Mouse (Mus musculus): ENCODE data around the gene Dscam. TPM values are rescaled to one million over a fixed set of nuclear protein-coding genes. Genes with fewer than 3 reads are reported as not detected.
"Not testable (repeated sequence)": the region's sequence is repeated elsewhere in the genome, so short reads cannot be mapped to it uniquely, and the experiment has no call there.

The Dscam gene
- polyA plus RNA-seq, 1 experiment from 2014 or later, result not detected

- WGBS, result 79% methylated on average over 3 of the region's 3 CpGs
- H3K27ac ChIP-seq (replicated peaks in 1 of 2; ENCODE audit: control insufficient read depth in 1 of 2, insufficient read depth in 1 of 2, low read depth in 2 of 2, low read length in 2 of 2), result no peak overlapping the region
- no peak overlapping the region for H3K9ac ChIP-seq (ENCODE audit: low read length)
- H3K4me1 ChIP-seq (ENCODE audit: control insufficient read depth in 2 of 2, insufficient read depth in 2 of 2, low read length in 2 of 2), result peaks cover 0 to 2% of the 10 kb centered on the region in 2 experiments; a peak in 2 of 4 replicates
- no peaks in the 10 kb centered on the region for H3K9me3 ChIP-seq (ENCODE audit: control insufficient read depth, low read length)
- H3K4me3 ChIP-seq (ENCODE audit: control insufficient read depth in 1 of 2, insufficient read depth in 1 of 2, low read depth in 1 of 2, low read length in 2 of 2), result no peak overlapping the region
- no peak for ATAC-seq (ENCODE audit: insufficient number of reproducible peaks, insufficient read depth, low FRiP score, low read depth)
- H3K36me3 ChIP-seq (ENCODE audit: control insufficient read depth, insufficient read depth, low read length), result no peaks in the 10 kb centered on the region
- no peaks in the 10 kb centered on the region for H3K27me3 ChIP-seq (ENCODE audit: control insufficient read depth, insufficient read depth, low read length)
- H3K4me2 ChIP-seq (ENCODE audit: low read length), result no peak overlapping the region
Observed at GRCm38 (mm10) chr16:96901234-96902014, 269.1 kb downstream of the Dscam start.

GRCm38 (mm10) chr16:96899329-96899728 lies 271.2 kb downstream of the Dscam start:
- Histone ChIP-seq H3K4me3 (ENCODE audit: control insufficient read depth in 1 of 2, insufficient read depth in 1 of 2, low read depth in 1 of 2, low read length in 2 of 2) (no peak overlapping the region), H3K9ac (ENCODE audit: low read length) (no peak overlapping the region), H3K36me3 (ENCODE audit: control insufficient read depth, insufficient read depth, low read length) (no peaks in the 10 kb centered on the region), H3K27me3 (ENCODE audit: control insufficient read depth, insufficient read depth, low read length) (no peaks in the 10 kb centered on the region), H3K27ac (replicated peaks in 1 of 2; ENCODE audit: control insufficient read depth in 1 of 2, insufficient read depth in 1 of 2, low read depth in 2 of 2, low read length in 2 of 2) (no peak overlapping the region), H3K4me1 (ENCODE audit: control insufficient read depth in 2 of 2, insufficient read depth in 2 of 2, low read length in 2 of 2) (peaks cover 0 to 2% of the 10 kb centered on the region in 2 experiments; a peak in 2 of 4 replicates), H3K4me2 (ENCODE audit: low read length) (no peak overlapping the region), H3K9me3 (ENCODE audit: control insufficient read depth, low read length) (no peaks in the 10 kb centered on the region)
- ATAC-seq (ENCODE audit: insufficient number of reproducible peaks, insufficient read depth, low FRiP score, low read depth), result no peak

GRCm38 (mm10) chr16:96896510-96897133 lies 273.9 kb downstream of the Dscam start:
- H3K36me3 ChIP-seq (ENCODE audit: control insufficient read depth, insufficient read depth, low read length), result no peaks in the 10 kb centered on the region
- peaks cover 0 to 2% of the 10 kb centered on the region in 2 experiments; a peak in 2 of 4 replicates for H3K4me1 ChIP-seq (ENCODE audit: control insufficient read depth in 2 of 2, insufficient read depth in 2 of 2, low read length in 2 of 2)
- no peak for ATAC-seq (ENCODE audit: insufficient number of reproducible peaks, insufficient read depth, low FRiP score, low read depth)
- H3K9me3 ChIP-seq (ENCODE audit: control insufficient read depth, low read length), result no peaks in the 10 kb centered on the region
- H3K27ac ChIP-seq (replicated peaks in 1 of 2; ENCODE audit: control insufficient read depth in 1 of 2, insufficient read depth in 1 of 2, low read depth in 2 of 2, low read length in 2 of 2), result no peak overlapping the region
- H3K4me3 ChIP-seq (ENCODE audit: control insufficient read depth in 1 of 2, insufficient read depth in 1 of 2, low read depth in 1 of 2, low read length in 2 of 2), result no peak overlapping the region
- no peak overlapping the region for H3K4me2 ChIP-seq (ENCODE audit: low read length)
- H3K27me3 ChIP-seq (ENCODE audit: control insufficient read depth, insufficient read depth, low read length), result no peaks in the 10 kb centered on the region
- 61% methylated on average over 10 of the region's 10 CpGs for WGBS
- H3K9ac ChIP-seq (ENCODE audit: low read length), result no peak overlapping the region

DNA sequence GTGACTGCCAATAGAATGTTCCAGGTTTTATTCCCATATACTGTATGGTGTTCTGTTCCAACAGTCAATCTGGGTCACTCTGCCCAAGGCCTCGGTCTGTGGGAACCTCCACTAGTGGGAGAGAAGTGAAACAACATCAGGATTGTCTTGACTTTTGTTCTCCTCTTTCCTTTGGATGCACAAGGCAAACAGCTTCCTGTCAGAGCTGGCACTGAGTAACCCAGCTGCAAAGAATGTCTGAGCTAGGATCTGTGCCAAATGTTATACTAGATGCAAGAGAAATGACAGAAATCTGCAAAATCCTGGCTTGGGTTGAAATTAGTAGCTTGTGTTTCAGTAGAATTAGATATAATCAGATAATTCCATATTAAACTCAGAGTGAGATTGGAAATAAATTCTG lies 282.5 kb downstream of the Dscam start:
- Histone ChIP-seq H3K36me3 (ENCODE audit: control insufficient read depth, insufficient read depth, low read length) (no peaks in the 10 kb centered on the region), H3K4me2 (ENCODE audit: low read length) (no peak overlapping the region), H3K27me3 (ENCODE audit: control insufficient read depth, insufficient read depth, low read length) (no peaks in the 10 kb centered on the region), H3K27ac (replicated peaks in 1 of 2; ENCODE audit: control insufficient read depth in 1 of 2, insufficient read depth in 1 of 2, low read depth in 2 of 2, low read length in 2 of 2) (no peak overlapping the region), H3K4me1 (ENCODE audit: control insufficient read depth in 2 of 2, insufficient read depth in 2 of 2, low read length in 2 of 2) (peaks cover 6 to 14% of the 10 kb centered on the region in 2 experiments), H3K4me3 (ENCODE audit: control insufficient read depth in 1 of 2, insufficient read depth in 1 of 2, low read depth in 1 of 2, low read length in 2 of 2) (no peak overlapping the region), H3K9ac (ENCODE audit: low read length) (no peak overlapping the region), H3K9me3 (ENCODE audit: control insufficient read depth, low read length) (no peaks in the 10 kb centered on the region)
- ATAC-seq (ENCODE audit: insufficient number of reproducible peaks, insufficient read depth, low FRiP score, low read depth), result no peak
- WGBS, result 63% methylated on average over 1 of the region's 1 CpGs

DNA sequence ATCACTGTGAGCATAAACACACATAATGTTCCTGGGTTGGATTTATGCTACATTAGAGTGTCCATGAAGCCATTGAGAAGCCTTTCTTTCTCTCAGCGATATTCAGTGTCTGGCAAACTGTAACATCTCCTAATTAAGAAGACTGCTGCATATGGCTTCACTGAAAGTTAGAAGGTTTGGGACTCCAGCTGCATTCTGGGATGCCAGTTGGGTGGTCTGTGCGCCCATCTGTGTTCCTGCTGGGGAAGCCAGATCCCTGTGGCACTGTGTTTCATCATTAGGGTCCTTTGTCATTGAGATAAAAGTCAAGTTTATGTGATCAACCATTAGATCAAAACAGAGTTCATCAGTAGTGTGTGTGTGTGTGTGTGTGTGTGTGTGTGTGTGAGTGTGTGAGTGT lies 284.7 kb downstream of the Dscam start:
- no peak for ATAC-seq (ENCODE audit: insufficient number of reproducible peaks, insufficient read depth, low FRiP score, low read depth)
- WGBS, result 81% methylated on average over 2 of the region's 2 CpGs

DNA sequence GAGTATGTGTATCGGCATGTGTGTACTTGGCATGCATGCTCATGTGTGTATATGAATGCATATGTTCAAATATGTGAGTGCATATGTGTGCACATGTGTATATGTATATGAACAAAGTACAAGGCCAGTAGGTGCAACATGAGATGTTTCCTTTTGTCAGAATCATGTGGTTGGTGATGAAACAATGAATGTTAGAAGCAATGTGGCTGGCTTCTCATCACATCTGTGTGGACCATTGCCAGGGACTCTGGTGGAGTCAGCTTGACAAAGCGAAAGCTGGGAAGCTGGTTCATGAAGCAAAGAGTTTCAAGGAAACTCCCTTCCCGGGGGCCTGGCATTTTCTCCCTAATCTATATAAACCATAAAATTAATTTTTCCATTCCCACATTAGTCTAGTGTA lies 286.0 kb downstream of the Dscam start:
- not testable (repeated sequence) for H3K4me3 ChIP-seq (ENCODE audit: control insufficient read depth in 1 of 2, insufficient read depth in 1 of 2, low read depth in 1 of 2, low read length in 2 of 2); H3K9me3 ChIP-seq (ENCODE audit: control insufficient read depth, low read length); H3K27me3 ChIP-seq (ENCODE audit: control insufficient read depth, insufficient read depth, low read length); H3K27ac ChIP-seq (replicated peaks in 1 of 2; ENCODE audit: control insufficient read depth in 1 of 2, insufficient read depth in 1 of 2, low read depth in 2 of 2, low read length in 2 of 2); H3K36me3 ChIP-seq (ENCODE audit: control insufficient read depth, insufficient read depth, low read length); H3K9ac ChIP-seq (ENCODE audit: low read length); ATAC-seq (ENCODE audit: insufficient number of reproducible peaks, insufficient read depth, low FRiP score, low read depth); H3K4me2 ChIP-seq (ENCODE audit: low read length)
- WGBS, result 84% methylated on average over 2 of the region's 3 CpGs
- peaks cover 6 to 14% of the 10 kb centered on the region in 2 experiments for H3K4me1 ChIP-seq (ENCODE audit: control insufficient read depth in 2 of 2, insufficient read depth in 2 of 2, low read length in 2 of 2)

More for the DNA sequence above, 284.7 kb downstream of the Dscam start:
- Histone ChIP-seq H3K9ac (ENCODE audit: low read length) (no peak overlapping the region), H3K27me3 (ENCODE audit: control insufficient read depth, insufficient read depth, low read length) (no peaks in the 10 kb centered on the region), H3K4me1 (ENCODE audit: control insufficient read depth in 2 of 2, insufficient read depth in 2 of 2, low read length in 2 of 2) (peaks cover 6 to 14% of the 10 kb centered on the region in 2 experiments), H3K9me3 (ENCODE audit: control insufficient read depth, low read length) (no peaks in the 10 kb centered on the region), H3K4me3 (ENCODE audit: control insufficient read depth in 1 of 2, insufficient read depth in 1 of 2, low read depth in 1 of 2, low read length in 2 of 2) (no peak overlapping the region), H3K27ac (replicated peaks in 1 of 2; ENCODE audit: control insufficient read depth in 1 of 2, insufficient read depth in 1 of 2, low read depth in 2 of 2, low read length in 2 of 2) (no peak overlapping the region), H3K36me3 (ENCODE audit: control insufficient read depth, insufficient read depth, low read length) (no peaks in the 10 kb centered on the region), H3K4me2 (ENCODE audit: low read length) (no peak overlapping the region)

GRCm38 (mm10) chr16:96877271-96877670 lies 293.3 kb downstream of the Dscam start:
- Histone ChIP-seq H3K4me2 (ENCODE audit: low read length) (no peak overlapping the region), H3K9ac (ENCODE audit: low read length) (no peak overlapping the region), H3K27me3 (ENCODE audit: control insufficient read depth, insufficient read depth, low read length) (no peaks in the 10 kb centered on the region), H3K36me3 (ENCODE audit: control insufficient read depth, insufficient read depth, low read length) (no peaks in the 10 kb centered on the region), H3K27ac (replicated peaks in 1 of 2; ENCODE audit: control insufficient read depth in 1 of 2, insufficient read depth in 1 of 2, low read depth in 2 of 2, low read length in 2 of 2) (no peak overlapping the region), H3K4me1 (ENCODE audit: control insufficient read depth in 2 of 2, insufficient read depth in 2 of 2, low read length in 2 of 2) (peaks cover 6 to 10% of the 10 kb centered on the region in 2 experiments; a peak in 3 of 4 replicates), H3K9me3 (ENCODE audit: control insufficient read depth, low read length) (no peaks in the 10 kb centered on the region), H3K4me3 (ENCODE audit: control insufficient read depth in 1 of 2, insufficient read depth in 1 of 2, low read depth in 1 of 2, low read length in 2 of 2) (no peak overlapping the region)
- WGBS, result 9% methylated on average over 4 of the region's 4 CpGs
- no peak for ATAC-seq (ENCODE audit: insufficient number of reproducible peaks, insufficient read depth, low FRiP score, low read depth)

All from heart, embryonic 14.5 days (tissue).